Mouse (Mus musculus): ENCODE measurements around the gene Bsn. TPM values are rescaled to one million over a fixed set of nuclear protein-coding genes. Genes with fewer than 3 reads are reported as not detected.

The Bsn gene
- polyA plus RNA-seq, 1 experiment from 2014 or later = 5.3 TPM

- WGBS = 79% methylated on average over 8 of the region's 8 CpGs
- H3K4me1 ChIP-seq (ENCODE audit: control insufficient read depth, insufficient read depth, low read length) = peaks cover 6% of the 10 kb centered on the region; the same call in 1 of the 2 replicates
- no peak overlapping the region for H3K27ac ChIP-seq (ENCODE audit: low read depth, low read length)
- no peak overlapping the region for H3K4me3 ChIP-seq (ENCODE audit: low read depth, low read length)
- H3K9me3 ChIP-seq (replicated peaks; ENCODE audit: control insufficient read depth, low read length) = no peaks in the 10 kb centered on the region
- H3K4me2 ChIP-seq (ENCODE audit: low read length) = peak overlapping the region; percentile 76
- ATAC-seq (no peak), DNase-seq (ENCODE audit: low spot score) (no peak)
- no peaks in the 10 kb centered on the region for H3K27me3 ChIP-seq (replicated peaks; ENCODE audit: control insufficient read depth, insufficient read depth, low read length)
- H3K9ac ChIP-seq (ENCODE audit: low read length) = no peak overlapping the region; the same call in 1 of the 2 replicates
- peaks cover 8% of the 10 kb centered on the region; the same call in 1 of the 2 replicates for H3K36me3 ChIP-seq (ENCODE audit: control insufficient read depth, insufficient read depth, low read length)
Measured at GRCm38 (mm10) chr9:108188511-108188910, 1.7 kb downstream of the Bsn start.

- ATAC-seq (no peak), DNase-seq (ENCODE audit: low spot score) (no peak)
- Histone ChIP-seq H3K27ac (ENCODE audit: low read depth, low read length) (no peak overlapping the region), H3K27me3 (replicated peaks; ENCODE audit: control insufficient read depth, insufficient read depth, low read length) (no peaks in the 10 kb centered on the region), H3K9ac (ENCODE audit: low read length) (no peak overlapping the region; the same call in 1 of the 2 replicates), H3K9me3 (replicated peaks; ENCODE audit: control insufficient read depth, low read length) (no peaks in the 10 kb centered on the region), H3K4me2 (ENCODE audit: low read length) (no peak overlapping the region), H3K4me1 (ENCODE audit: control insufficient read depth, insufficient read depth, low read length) (peaks cover 6% of the 10 kb centered on the region; the same call in 1 of the 2 replicates), H3K36me3 (ENCODE audit: control insufficient read depth, insufficient read depth, low read length) (peaks cover 8% of the 10 kb centered on the region; the same call in 1 of the 2 replicates), H3K4me3 (ENCODE audit: low read depth, low read length) (no peak overlapping the region)
- WGBS = 49% methylated on average over 6 of the region's 6 CpGs
Measured at GRCm38 (mm10) chr9:108187616-108188015, 2.6 kb downstream of the Bsn start.

DNA sequence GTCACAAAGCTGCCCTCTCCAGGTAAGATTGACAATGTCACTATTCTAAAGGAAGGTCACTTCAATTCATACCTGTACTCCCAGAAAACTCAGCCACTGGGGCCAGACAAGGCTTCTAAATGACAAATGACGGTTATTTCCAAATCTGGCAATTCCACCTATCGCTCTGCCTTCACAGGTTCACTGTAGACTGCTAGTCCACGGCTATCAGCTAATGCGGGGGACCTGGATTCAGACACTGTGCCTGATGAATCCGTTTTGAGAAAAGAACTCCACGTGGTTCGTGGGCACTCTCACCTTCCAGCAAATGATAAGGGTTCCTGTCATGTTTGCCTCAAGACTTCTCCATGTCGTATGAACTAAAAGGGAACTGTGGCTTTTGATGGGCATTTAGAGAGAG, 4.4 kb downstream of the Bsn start:
- Histone ChIP-seq H3K27ac (ENCODE audit: low read depth, low read length) (no peak overlapping the region), H3K27me3 (replicated peaks; ENCODE audit: control insufficient read depth, insufficient read depth, low read length) (no peaks in the 10 kb centered on the region), H3K9ac (ENCODE audit: low read length) (no peak overlapping the region), H3K4me2 (ENCODE audit: low read length) (no peak overlapping the region), H3K4me3 (ENCODE audit: low read depth, low read length) (no peak overlapping the region), H3K4me1 (ENCODE audit: control insufficient read depth, insufficient read depth, low read length) (peaks cover 6% of the 10 kb centered on the region; the same call in 1 of the 2 replicates), H3K9me3 (replicated peaks; ENCODE audit: control insufficient read depth, low read length) (no peaks in the 10 kb centered on the region), H3K36me3 (ENCODE audit: control insufficient read depth, insufficient read depth, low read length) (peaks cover 8% of the 10 kb centered on the region; the same call in 1 of the 2 replicates)
- WGBS = 89% methylated on average over 8 of the region's 8 CpGs
- no peak for ATAC-seq
- no peak for DNase-seq (ENCODE audit: low spot score)

DNA sequence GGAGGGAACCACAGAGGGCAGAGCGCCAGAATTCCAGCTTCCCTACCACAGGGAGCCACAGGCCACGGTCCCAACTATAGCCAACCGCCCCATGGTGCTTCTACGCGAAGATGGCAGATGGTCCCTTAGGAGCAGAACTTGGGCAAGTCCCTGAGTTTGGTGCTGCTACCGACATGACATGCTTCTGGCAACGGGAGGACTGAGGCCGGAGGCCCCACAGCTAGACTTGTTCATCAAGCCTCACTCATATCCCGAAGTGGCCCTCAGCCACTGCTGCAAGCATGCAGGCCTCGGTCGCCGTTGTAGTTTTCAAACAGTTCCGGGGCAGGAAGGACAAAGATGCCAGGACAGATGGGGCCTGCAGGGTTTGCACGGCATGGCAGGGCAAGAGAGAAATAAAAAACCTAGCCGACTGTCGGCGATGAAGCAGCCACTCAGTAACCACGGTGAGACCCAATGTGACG, 6.6 kb downstream of the Bsn start:
- Histone ChIP-seq H3K36me3 (ENCODE audit: control insufficient read depth, insufficient read depth, low read length) (peaks cover 8% of the 10 kb centered on the region; the same call in 1 of the 2 replicates), H3K9me3 (replicated peaks; ENCODE audit: control insufficient read depth, low read length) (no peaks in the 10 kb centered on the region), H3K27ac (ENCODE audit: low read depth, low read length) (no peak overlapping the region), H3K27me3 (replicated peaks; ENCODE audit: control insufficient read depth, insufficient read depth, low read length) (no peaks in the 10 kb centered on the region), H3K4me1 (ENCODE audit: control insufficient read depth, insufficient read depth, low read length) (0 out of 2 replicates have a peak, but pooled peaks cover 3% of the 10 kb centered on the region), H3K9ac (ENCODE audit: low read length) (no peak overlapping the region), H3K4me2 (ENCODE audit: low read length) (no peak overlapping the region), H3K4me3 (ENCODE audit: low read depth, low read length) (no peak overlapping the region)
- ATAC-seq (no peak), DNase-seq (ENCODE audit: low spot score) (no peak)
- WGBS = 91% methylated on average over 19 of the region's 19 CpGs

DNA sequence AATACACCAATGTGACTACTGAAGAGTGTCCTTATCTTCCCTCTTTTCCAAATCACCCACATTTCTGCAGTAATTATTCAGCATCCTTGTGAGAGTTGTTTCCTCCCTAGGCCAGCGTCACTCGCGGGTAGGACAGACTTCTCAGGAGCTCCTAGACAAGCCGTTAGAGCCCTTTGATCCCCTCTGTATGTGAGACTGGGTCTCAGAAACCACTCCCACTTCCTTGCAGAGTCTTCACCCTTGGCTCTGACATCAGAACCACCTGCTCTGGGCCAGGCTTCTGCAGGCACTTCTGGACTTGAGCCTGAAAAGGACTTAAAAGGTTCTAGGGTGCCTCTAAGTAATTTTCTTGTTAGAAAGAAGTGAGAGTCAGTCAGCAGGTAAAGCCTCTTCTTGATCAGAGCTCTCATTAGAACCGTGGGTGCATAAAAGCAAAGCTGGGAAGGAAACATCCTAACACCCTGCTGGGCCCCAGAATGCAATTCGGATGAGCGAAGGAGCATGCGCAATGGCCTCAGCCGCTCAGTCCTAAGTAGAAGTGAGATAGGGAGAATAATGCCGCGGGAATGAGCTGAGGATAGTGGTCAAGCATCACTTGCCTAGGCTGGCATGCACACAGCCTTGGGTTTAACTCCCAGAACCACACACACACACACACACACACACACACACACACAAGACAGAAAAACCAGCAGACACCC, 7.2 kb downstream of the Bsn start:
- Histone ChIP-seq H3K27me3 (replicated peaks; ENCODE audit: control insufficient read depth, insufficient read depth, low read length) (no peaks in the 10 kb centered on the region), H3K36me3 (ENCODE audit: control insufficient read depth, insufficient read depth, low read length) (peaks cover 8% of the 10 kb centered on the region; the same call in 1 of the 2 replicates), H3K9ac (ENCODE audit: low read length) (no peak overlapping the region), H3K27ac (ENCODE audit: low read depth, low read length) (no peak overlapping the region), H3K4me2 (ENCODE audit: low read length) (no peak overlapping the region), H3K4me3 (ENCODE audit: low read depth, low read length) (no peak overlapping the region), H3K9me3 (replicated peaks; ENCODE audit: control insufficient read depth, low read length) (no peaks in the 10 kb centered on the region), H3K4me1 (ENCODE audit: control insufficient read depth, insufficient read depth, low read length) (no peaks in the 10 kb centered on the region)
- WGBS = 67% methylated on average over 11 of the region's 11 CpGs
- DNase-seq (ENCODE audit: low spot score) (no peak), ATAC-seq (no peak)

GRCm38 (mm10) chr9:108178391-108178790, 11.8 kb downstream of the Bsn start:
- Histone ChIP-seq H3K36me3 (ENCODE audit: control insufficient read depth, insufficient read depth, low read length) (no peaks in the 10 kb centered on the region), H3K9me3 (replicated peaks; ENCODE audit: control insufficient read depth, low read length) (no peaks in the 10 kb centered on the region), H3K27ac (ENCODE audit: low read depth, low read length) (no peak overlapping the region), H3K9ac (ENCODE audit: low read length) (no peak overlapping the region), H3K4me2 (ENCODE audit: low read length) (no peak overlapping the region), H3K4me3 (ENCODE audit: low read depth, low read length) (no peak overlapping the region), H3K4me1 (ENCODE audit: control insufficient read depth, insufficient read depth, low read length) (no peaks in the 10 kb centered on the region), H3K27me3 (replicated peaks; ENCODE audit: control insufficient read depth, insufficient read depth, low read length) (no peaks in the 10 kb centered on the region)
- 75% methylated on average over 5 of the region's 5 CpGs for WGBS
- ATAC-seq (no peak), DNase-seq (ENCODE audit: low spot score) (no peak)

GRCm38 (mm10) chr9:108175116-108175838, 14.9 kb downstream of the Bsn start:
- no peak overlapping the region for H3K4me3 ChIP-seq (ENCODE audit: low read depth, low read length)
- no peak overlapping the region for H3K4me2 ChIP-seq (ENCODE audit: low read length)
- 79% methylated on average over 18 of the region's 19 CpGs for WGBS
- no peak overlapping the region for H3K27ac ChIP-seq (ENCODE audit: low read depth, low read length)
- H3K9ac ChIP-seq (ENCODE audit: low read length) = no peak overlapping the region
- H3K4me1 ChIP-seq (ENCODE audit: control insufficient read depth, insufficient read depth, low read length) = no peaks in the 10 kb centered on the region
- ATAC-seq (no peak), DNase-seq (ENCODE audit: low spot score) (no peak)
- no peaks in the 10 kb centered on the region for H3K27me3 ChIP-seq (replicated peaks; ENCODE audit: control insufficient read depth, insufficient read depth, low read length)
- H3K36me3 ChIP-seq (ENCODE audit: control insufficient read depth, insufficient read depth, low read length) = no peaks in the 10 kb centered on the region
- H3K9me3 ChIP-seq (replicated peaks; ENCODE audit: control insufficient read depth, low read length) = no peaks in the 10 kb centered on the region

DNA sequence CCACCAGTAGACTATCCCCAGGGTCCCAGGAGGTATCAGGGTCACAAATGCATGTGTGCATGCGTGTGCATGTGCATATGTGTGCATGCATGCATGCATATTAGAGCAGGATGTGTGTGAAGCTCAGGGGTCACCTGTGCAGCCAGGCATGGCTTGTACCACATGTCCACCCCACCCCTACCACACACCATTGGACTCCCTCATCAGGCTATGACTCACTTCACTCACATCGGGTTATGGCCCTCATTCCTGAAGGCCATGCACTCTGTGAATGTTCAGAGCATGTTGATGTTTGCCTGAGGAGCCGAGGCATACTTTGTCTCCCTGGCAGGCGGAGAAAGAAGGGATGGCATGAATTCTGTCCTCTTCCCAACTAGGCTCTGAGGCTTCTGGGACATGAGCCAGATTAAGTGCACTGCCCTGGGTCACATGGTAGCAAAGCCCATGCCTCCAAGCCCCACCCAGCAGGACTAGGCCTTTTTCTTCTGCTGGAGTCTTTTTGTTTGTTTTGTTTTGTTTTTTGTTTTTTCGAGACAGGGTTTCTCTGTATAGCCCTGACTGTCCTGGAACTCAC, 17.3 kb downstream of the Bsn start:
- no peak for DNase-seq (ENCODE audit: low spot score)
- H3K4me2 ChIP-seq (ENCODE audit: low read length) = no peak overlapping the region
- WGBS = 70% methylated on average over 5 of the region's 5 CpGs
- no peak for ATAC-seq
- no peaks in the 10 kb centered on the region for H3K9me3 ChIP-seq (replicated peaks; ENCODE audit: control insufficient read depth, low read length)
- H3K9ac ChIP-seq (ENCODE audit: low read length) = no peak overlapping the region
- H3K36me3 ChIP-seq (ENCODE audit: control insufficient read depth, insufficient read depth, low read length) = no peaks in the 10 kb centered on the region
- H3K4me3 ChIP-seq (ENCODE audit: low read depth, low read length) = no peak overlapping the region
- no peaks in the 10 kb centered on the region for H3K4me1 ChIP-seq (ENCODE audit: control insufficient read depth, insufficient read depth, low read length)
- H3K27me3 ChIP-seq (replicated peaks; ENCODE audit: control insufficient read depth, insufficient read depth, low read length) = no peaks in the 10 kb centered on the region
- H3K27ac ChIP-seq (ENCODE audit: low read depth, low read length) = no peak overlapping the region
